Mouse (Mus musculus): Measurements from ENCODE around the gene Gja8.

Gene Gja8

DNA sequence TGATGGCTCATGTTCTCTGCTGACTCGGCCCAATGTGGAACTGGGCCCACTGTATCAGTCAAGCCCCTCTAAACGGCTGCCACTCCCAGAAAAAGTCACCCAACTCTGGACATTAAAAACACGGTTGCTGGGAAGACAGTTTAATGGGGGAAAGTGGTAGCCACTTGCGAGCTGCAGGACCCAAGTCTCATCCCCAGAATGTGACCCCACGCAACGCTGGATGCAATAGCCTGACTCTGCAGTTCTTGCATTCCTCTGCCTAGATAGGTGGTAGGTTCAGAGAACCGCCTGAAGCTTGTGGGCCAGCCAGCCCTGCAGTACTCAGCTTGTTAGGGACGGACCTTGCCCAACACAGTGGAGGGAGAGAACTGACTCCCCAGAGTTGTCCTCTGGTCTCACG is 46.3 kb downstream of the Gja8 start:
- no peak for DNase-seq (ENCODE audit: low read depth, low spot score)

DNA sequence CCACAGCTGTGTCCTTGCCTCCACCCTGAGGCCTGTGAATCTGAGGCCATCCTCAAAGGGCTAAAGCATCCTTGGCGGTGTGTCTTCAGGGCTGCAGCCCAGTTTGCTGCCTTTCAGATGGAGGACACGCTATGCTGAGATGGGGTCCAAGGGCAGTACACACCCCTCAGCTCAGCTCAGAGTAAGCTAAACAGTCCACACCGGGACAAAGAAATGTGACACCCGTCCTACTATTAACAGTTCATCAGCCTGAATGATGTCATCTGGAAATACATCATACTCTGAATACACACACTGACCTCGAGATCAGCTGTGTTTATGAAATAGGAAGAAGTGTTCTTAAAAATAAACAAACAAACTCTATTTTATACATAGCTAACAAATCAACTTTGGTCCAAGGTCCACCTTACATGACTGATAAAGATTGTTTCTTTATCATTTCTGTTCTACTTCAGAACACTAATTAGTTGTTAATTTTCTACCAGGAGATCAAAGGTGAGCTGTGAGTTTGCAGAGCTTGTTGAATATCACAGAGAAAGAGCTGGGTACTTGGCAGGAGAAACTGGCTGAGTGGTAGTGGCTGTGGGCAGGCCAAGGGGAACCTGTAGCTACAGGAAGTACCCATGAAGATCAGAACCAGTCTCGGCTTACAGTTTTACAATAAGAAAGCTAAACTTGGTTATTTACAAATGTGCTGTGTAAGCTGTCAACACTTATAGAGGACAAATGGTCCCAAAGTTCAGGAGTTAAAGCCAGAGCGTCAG is 50.8 kb downstream of the Gja8 start:
- no peak for DNase-seq (ENCODE audit: low read depth, low spot score)

DNA sequence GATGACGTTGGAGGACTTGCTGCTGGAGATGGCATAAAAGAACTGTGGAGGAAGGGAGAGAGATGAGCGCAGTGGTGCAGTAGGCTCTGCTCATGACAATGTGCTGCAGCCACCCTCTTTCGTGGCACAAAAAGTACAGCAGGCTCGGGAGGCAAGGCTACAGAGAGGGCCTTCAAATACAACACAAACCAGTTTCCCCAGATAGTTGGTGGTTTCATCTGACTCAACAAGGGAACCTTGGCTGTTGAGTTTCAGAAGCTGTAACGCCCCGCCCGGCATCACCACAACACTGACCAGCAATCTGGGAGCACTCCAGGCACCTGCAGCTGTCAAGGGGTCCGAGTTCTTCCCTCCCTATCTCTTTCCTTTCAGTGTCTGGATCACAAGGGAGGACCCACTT is 53.3 kb downstream of the Gja8 start:
- DNase-seq (ENCODE audit: low read depth, low spot score), result no peak

DNA sequence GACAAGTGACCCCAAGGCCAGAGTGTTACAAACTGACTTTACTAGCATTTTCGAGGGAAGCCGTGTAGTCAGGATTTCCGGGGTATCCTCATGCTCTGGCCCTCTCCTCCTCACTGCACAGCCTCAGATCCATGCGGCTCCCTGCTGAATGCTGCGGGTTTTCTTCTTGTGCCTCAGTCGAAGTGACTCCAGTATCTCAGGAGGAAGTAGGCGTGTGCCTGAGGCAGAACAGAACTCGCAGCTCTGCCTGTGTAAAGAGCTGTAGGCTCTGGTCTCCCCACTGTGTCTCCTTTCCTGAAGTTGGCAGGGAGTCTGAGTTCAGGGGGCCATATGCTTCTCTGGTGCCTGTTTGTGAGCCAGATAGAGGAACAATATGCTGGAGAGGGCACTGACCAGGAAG is 54.8 kb downstream of the Gja8 start:
- no peak for DNase-seq (ENCODE audit: low read depth, low spot score)

DNA sequence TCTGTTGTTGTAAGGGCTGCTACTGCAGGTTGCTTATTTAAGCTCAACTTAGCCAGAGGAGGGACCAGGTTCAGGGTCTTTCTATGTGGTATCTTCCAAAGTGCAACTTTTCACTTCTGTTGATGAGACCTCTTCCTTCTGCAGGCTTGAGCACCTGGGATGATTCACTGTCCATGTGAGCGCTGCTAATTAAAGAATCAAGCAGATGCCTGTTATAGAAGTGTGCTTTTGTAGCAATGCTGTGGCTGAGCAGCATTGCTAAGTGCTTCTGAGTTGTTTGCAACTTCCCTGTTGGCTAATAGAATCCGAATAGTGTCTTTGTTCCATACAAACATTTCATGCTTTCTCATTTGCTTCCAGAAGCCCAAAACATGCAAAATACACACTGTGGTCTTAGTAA is 55.5 kb downstream of the Gja8 start:
- DNase-seq (ENCODE audit: low read depth, low spot score), result no peak

DNA sequence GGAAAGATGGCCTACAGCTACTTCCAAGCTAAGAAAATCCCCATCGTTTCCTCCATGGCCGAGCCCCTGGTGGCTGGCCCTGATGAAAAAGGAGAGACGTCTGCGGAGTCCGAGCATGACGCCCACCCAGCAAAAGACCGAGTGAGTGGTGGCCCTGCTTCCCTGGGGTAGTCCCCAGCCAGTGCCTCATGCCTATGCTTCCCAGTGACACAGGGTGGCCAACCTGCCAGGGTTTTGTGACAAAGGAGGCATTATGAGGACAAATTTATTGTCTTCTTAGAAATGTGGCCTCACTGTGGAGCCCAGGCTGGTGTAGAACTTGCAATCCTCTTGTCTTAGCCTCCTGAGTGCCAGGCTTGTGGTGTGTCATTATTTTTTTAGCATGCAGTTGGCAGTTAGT is 56.7 kb downstream of the Gja8 start:
- DNase-seq (ENCODE audit: low read depth, low spot score), result no peak

DNA sequence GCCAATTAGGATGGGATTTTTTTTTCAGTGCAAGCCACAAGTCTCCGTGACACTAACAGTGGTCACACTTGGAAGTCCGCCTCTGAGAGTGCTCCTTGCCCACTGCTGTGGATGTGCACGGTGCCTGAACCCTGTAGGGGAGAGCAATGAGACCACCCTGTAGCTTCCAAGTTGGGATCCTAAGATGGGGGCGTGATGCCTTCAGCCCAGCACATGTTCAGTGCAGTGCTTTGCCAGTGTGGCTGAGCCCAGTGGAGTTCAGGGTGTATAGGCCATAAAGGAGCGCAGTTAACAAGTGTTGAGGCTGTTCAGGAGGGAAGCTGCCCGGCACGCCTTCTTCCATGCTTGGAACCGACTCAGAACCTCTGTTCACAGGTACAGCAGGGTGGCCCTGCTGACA is 57.3 kb downstream of the Gja8 start:
- DNase-seq (ENCODE audit: low read depth, low spot score), result no peak

DNA sequence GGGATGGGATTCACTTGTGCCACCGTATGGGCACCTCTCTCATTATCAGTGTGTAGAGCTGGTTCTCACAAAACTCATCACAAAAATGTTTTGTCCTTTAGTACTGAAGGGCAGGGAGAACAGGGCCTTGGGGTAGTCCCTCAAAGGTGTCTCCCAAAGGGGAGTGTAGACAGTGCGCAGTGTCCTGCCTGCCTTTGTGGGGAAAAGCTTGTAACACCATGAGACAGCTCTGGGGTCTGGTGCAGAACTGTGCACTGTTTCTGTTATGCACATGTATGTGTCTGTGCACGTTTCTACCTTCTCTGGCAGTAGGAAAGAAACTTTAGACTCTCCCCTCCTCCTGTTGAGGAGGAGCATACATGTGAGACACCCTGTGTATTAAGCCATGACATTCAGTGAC is 58.0 kb downstream of the Gja8 start:
- DNase-seq (ENCODE audit: low read depth, low spot score), result no peak
